Mouse (Mus musculus) intestine, postnatal 0 days (tissue): ENCODE measurements around the gene Trib3. TPM values are rescaled to one million over a fixed set of nuclear protein-coding genes. Genes with fewer than 3 reads are reported as not detected.
"Not testable (repeated sequence)": the region's sequence is repeated elsewhere in the genome, so short reads cannot be mapped to it uniquely, and the experiment has no call there.

Experiments used
- ATAC-seq: fragments of 200-750 bp; cut with Nextera tagmentation; 2 replicates; pipeline ENCODE4 v1.8.0; 2017; ENCODE audit warnings: mild to moderate bottlenecking, moderate TSS enrichment, moderate library complexity
- H3K27ac ChIP-seq: fragments of 300-500 bp; sonication (generic); 2 replicates; pipeline ENCODE4 v1.5.1; 2014; ENCODE audit warnings: mild to moderate bottlenecking, low read depth, low read length, moderate library complexity
- H3K27me3 ChIP-seq: fragments of 300-500 bp; sonication (generic); replicated peaks from 2 replicates; pipeline ENCODE4 v1.6.1; 2014; ENCODE audit warnings: low read length, mixed read lengths; ENCODE audit not compliant: control insufficient read depth, insufficient read depth
- H3K36me3 ChIP-seq: fragments of 300-500 bp; sonication (generic); 2 replicates; pipeline ENCODE4 v1.6.1; 2014; ENCODE audit warnings: mild to moderate bottlenecking, moderate library complexity; ENCODE audit not compliant: control insufficient read depth, insufficient read depth
- H3K4me1 ChIP-seq: fragments of 300-500 bp; sonication (generic); replicated peaks from 2 replicates; pipeline ENCODE4 v1.6.1; 2014; ENCODE audit warnings: antibody characterized with exemption, low read length, mixed read lengths; ENCODE audit not compliant: control insufficient read depth, insufficient read depth
- H3K4me2 ChIP-seq: fragments of 300-500 bp; sonication (generic); replicated peaks from 2 replicates; pipeline ENCODE4 v1.6.1; 2014; ENCODE audit warnings: low read depth, mild to moderate bottlenecking, moderate library complexity
- H3K4me3 ChIP-seq: fragments of 300-500 bp; sonication (generic); 2 replicates; pipeline ENCODE4 v1.5.1; 2014; ENCODE audit warnings: low read depth, low read length
- H3K9ac ChIP-seq: fragments of 300-500 bp; sonication (generic); 2 replicates; pipeline ENCODE4 v1.6.1; 2014; ENCODE audit warnings: mild to moderate bottlenecking, low read depth, low read length
- H3K9me3 ChIP-seq: fragments of 300-500 bp; sonication (generic); 2 replicates; pipeline ENCODE4 v1.6.1; 2016; ENCODE audit warnings: mixed run types; ENCODE audit not compliant: control insufficient read depth
- CTCF ChIP-seq: sonication (generic); IDR thresholded peaks from 2 replicates; pipeline ENCODE4 v1.5.1; 2016; ENCODE audit warnings: low read depth, mild to moderate bottlenecking, control low read depth, antibody characterized with exemption, moderate library complexity
- WGBS: fragments of 180-500 bp; shearing (Covaris S2); extraction: QIAGEN DNeasy Blood & Tissue Kit; methylation state at CpG from one replicate; pipeline ENCODE4 v1.1.7; 2014; 5-methylcytosine and 5-hydroxymethylcytosine counted together
- polyA plus RNA-seq: library from polyadenylated mRNA; unstranded; fragments of >200 nt; fragmentation: Nextera tagmentation; extraction: Ambion mirVana; gene quantifications from 2 replicates; pipeline ENCODE4 v1.2.1, GENCODE M21; 2015

Gene Trib3
- polyA plus RNA-seq, 1 experiment from 2014 or later = 2.5 TPM

GRCm38 (mm10) chr2:152303781-152304180 is 40.1 kb downstream of the Trib3 start:
- no peak for ATAC-seq

GRCm38 (mm10) chr2:152302862-152303261 is 41.0 kb downstream of the Trib3 start:
- Histone ChIP-seq H3K4me3 (no peak overlapping the region), H3K4me1 (no peaks in the 10 kb centered on the region), H3K4me2 (no peak overlapping the region), H3K9me3 (no peaks in the 10 kb centered on the region), H3K27ac (no peak overlapping the region), H3K9ac (no peak overlapping the region), H3K27me3 (no peaks in the 10 kb centered on the region), H3K36me3 (peaks cover 42% of the 10 kb centered on the region)
- ATAC-seq = 0 out of 2 replicates have a peak, but pooled peaks have one; percentile 7
- TF ChIP-seq CTCF = no peak
- 71% methylated on average over 2 of the region's 2 CpGs for WGBS

More at GRCm38 (mm10) chr2:152303781-152304180, 40.1 kb downstream of the Trib3 start:
- Histone ChIP-seq H3K4me2 (no peak overlapping the region), H3K27me3 (no peaks in the 10 kb centered on the region), H3K4me3 (no peak overlapping the region), H3K27ac (no peak overlapping the region), H3K4me1 (no peaks in the 10 kb centered on the region), H3K36me3 (peaks cover 51% of the 10 kb centered on the region), H3K9ac (no peak overlapping the region), H3K9me3 (no peaks in the 10 kb centered on the region)
- TF ChIP-seq CTCF = no peak
- 64% methylated on average over 5 of the region's 5 CpGs for WGBS

GRCm38 (mm10) chr2:152294541-152294940 is 49.3 kb downstream of the Trib3 start:
- Histone ChIP-seq H3K36me3 (no peaks in the 10 kb centered on the region), H3K27me3 (no peaks in the 10 kb centered on the region), H3K4me2 (peak overlapping the region; percentile 82), H3K9ac (peak overlapping the region; percentile 90; the same call in 1 of the 2 replicates), H3K27ac (peak overlapping the region; percentile 85; the same call in 1 of the 2 replicates), H3K9me3 (no peaks in the 10 kb centered on the region), H3K4me3 (peak overlapping the region; percentile 72), H3K4me1 (no peaks in the 10 kb centered on the region)
- no peak for TF ChIP-seq CTCF
- 29% methylated on average over 5 of the region's 5 CpGs for WGBS
- ATAC-seq = peak; percentile 2; the same call in 1 of the 2 replicates

GRCm38 (mm10) chr2:152293727-152294475 is 49.9 kb downstream of the Trib3 start, which contains the start of gene Tbc1d20:
Tbc1d20 (plus strand) TSS chr2:152293828.
- no peaks in the 10 kb centered on the region for H3K4me1 ChIP-seq
- peak within 1 kb of the TSS; percentile 90 for H3K9ac ChIP-seq
- no peaks in the 10 kb centered on the region for H3K36me3 ChIP-seq
- ATAC-seq = peak; percentile 96
- peak within 1 kb of the TSS; percentile 85 for H3K27ac ChIP-seq
- H3K4me2 ChIP-seq = peak within 1 kb of the TSS; percentile 82
- under 1% methylated on average over 69 of the region's 70 CpGs for WGBS
- H3K4me3 ChIP-seq = peak within 1 kb of the TSS; percentile 72
- no peaks in the 10 kb centered on the region for H3K9me3 ChIP-seq
- TF ChIP-seq CTCF = no peak
- H3K27me3 ChIP-seq = no peaks in the 10 kb centered on the region

GRCm38 (mm10) chr2:152293179-152293726 is 50.6 kb downstream of the Trib3 start:
- Histone ChIP-seq H3K27me3 (no peaks in the 10 kb centered on the region), H3K4me2 (peak overlapping the region; percentile 82), H3K9ac (peak overlapping the region; percentile 90), H3K36me3 (no peaks in the 10 kb centered on the region), H3K9me3 (no peaks in the 10 kb centered on the region), H3K27ac (peak overlapping the region; percentile 85), H3K4me3 (peak overlapping the region; percentile 72), H3K4me1 (no peaks in the 10 kb centered on the region)
- WGBS = under 1% methylated on average over 15 of the region's 15 CpGs
- ATAC-seq = peak; percentile 31
- TF ChIP-seq CTCF = no peak

GRCm38 (mm10) chr2:152292475-152292874 is 51.4 kb downstream of the Trib3 start:
- ATAC-seq = no peak
- no peaks in the 10 kb centered on the region for H3K36me3 ChIP-seq
- no peak overlapping the region for H3K4me2 ChIP-seq
- H3K27ac ChIP-seq = no peak overlapping the region
- no peaks in the 10 kb centered on the region for H3K27me3 ChIP-seq
- 73% methylated on average over 2 of the region's 2 CpGs for WGBS
- H3K4me1 ChIP-seq = no peaks in the 10 kb centered on the region
- TF ChIP-seq CTCF = no peak
- no peak overlapping the region for H3K9ac ChIP-seq
- H3K4me3 ChIP-seq = no peak overlapping the region
- no peaks in the 10 kb centered on the region for H3K9me3 ChIP-seq

GRCm38 (mm10) chr2:152289623-152290022 is 54.2 kb downstream of the Trib3 start:
- H3K4me3 ChIP-seq, H3K27me3 ChIP-seq, H3K4me2 ChIP-seq, H3K36me3 ChIP-seq, H3K9ac ChIP-seq, H3K4me1 ChIP-seq, H3K27ac ChIP-seq, ATAC-seq, H3K9me3 ChIP-seq: not testable (repeated sequence)
- 86% methylated on average over 2 of the region's 2 CpGs for WGBS
